Mouse (Mus musculus) E14TG2a.4 (cell line): ENCODE measurements around the gene Rasgef1b.

Experiments used
- CTCF ChIP-seq: conservative IDR thresholded peaks from 2 replicates; pipeline ENCODE4 v1.5.1; 2014; ENCODE audit warnings: low read length
- NANOG ChIP-seq: IDR thresholded peaks from 2 replicates; pipeline ENCODE4 v1.6.1; 2014; ENCODE audit warnings: borderline replicate concordance, low read length, mixed read lengths

GRCm38 (mm10) chr5:99203475-99203874 is 525.4 kb downstream of the Rasgef1b start:
- TF ChIP-seq CTCF: no peak
- no peak for TF ChIP-seq NANOG
